Mouse (Mus musculus) spleen, adult 2 months (tissue): Measurements from ENCODE around the gene Vps37b. TPM values are rescaled to one million over a fixed set of nuclear protein-coding genes. Genes with fewer than 3 reads are reported as not detected.

Experiments
- DNase-seq, 2 experiments: peaks; one replicate each; pipeline versions ENCODE4 v3.0.0 to v3.0.0-alpha.2; 2012 to 2021; ENCODE audit warnings: low spot score in 2 of 2, low read depth in 1 of 2
- H3K27ac ChIP-seq: fragments of 200-500 bp; 2 replicates; pipeline ENCODE4 v1.5.1; 2012; ENCODE audit warnings: low read length, inconsistent platforms; ENCODE audit not compliant: insufficient read depth
- H3K27me3 ChIP-seq: fragments of 200-500 bp; 2 replicates; pipeline ENCODE4 v1.6.1; 2012; ENCODE audit warnings: mild to moderate bottlenecking, moderate library complexity, low read length, inconsistent platforms; ENCODE audit not compliant: control insufficient read depth, insufficient read depth
- H3K36me3 ChIP-seq: fragments of 200-500 bp; 2 replicates; pipeline ENCODE4 v1.6.1; 2012; ENCODE audit warnings: mild to moderate bottlenecking, low read length, inconsistent platforms; ENCODE audit not compliant: control insufficient read depth, insufficient read depth
- H3K4me1 ChIP-seq: fragments of 200-500 bp; 2 replicates; pipeline ENCODE4 v1.6.1; 2011; ENCODE audit warnings: inconsistent platforms; ENCODE audit not compliant: control insufficient read depth, insufficient read depth, insufficient read length
- H3K4me3 ChIP-seq: fragments of 200-500 bp; 2 replicates; pipeline ENCODE4 v1.5.1; 2011; ENCODE audit warnings: mild to moderate bottlenecking, inconsistent platforms; ENCODE audit not compliant: insufficient read depth, insufficient read length; ENCODE audit errors: extremely low read depth
- CTCF ChIP-seq: fragments of 200-500 bp; IDR thresholded peaks from 2 replicates; pipeline ENCODE4 v1.5.1; 2011; ENCODE audit warnings: mild to moderate bottlenecking, inconsistent platforms; ENCODE audit not compliant: insufficient read depth, insufficient read length, insufficient replicate concordance; ENCODE audit errors: extremely low read depth
- POLR2A ChIP-seq: fragments of 200-500 bp; IDR thresholded peaks from 2 replicates; pipeline ENCODE4 v1.6.1; 2011; ENCODE audit warnings: low read depth, low read length, inconsistent platforms
- WGBS: fragments of 180-500 bp; shearing (Covaris S2); methylation state at CpG from one replicate; pipeline ENCODE4 v1.1.7; 2018; 5-methylcytosine and 5-hydroxymethylcytosine counted together
- polyA plus RNA-seq: library from polyadenylated mRNA; depleted of rRNA; stranded (reverse); fragments of >200 nt; gene quantifications from 2 replicates; pipeline ENCODE4 v1.2.3, GENCODE M21; 2012

Gene Vps37b
- polyA plus RNA-seq, 1 experiment, result 58.1 TPM

- Histone ChIP-seq H3K4me3 (no peak overlapping the region), H3K36me3 (no peaks in the 10 kb centered on the region), H3K27ac (no peak overlapping the region), H3K4me1 (peaks cover 15% of the 10 kb centered on the region; the same call in 1 of the 2 replicates), H3K27me3 (no peaks in the 10 kb centered on the region)
- no peak for DNase-seq
- TF ChIP-seq CTCF, result no peak
- no peak for TF ChIP-seq POLR2A
- 61% methylated on average over 7 of the region's 7 CpGs for WGBS
Observed at GRCm38 (mm10) chr5:124046741-124047401, 14.8 kb upstream of the Vps37b start.

GRCm38 (mm10) chr5:124045453-124046010, 13.5 kb upstream of the Vps37b start:
- no peak for DNase-seq
- peaks cover 10% of the 10 kb centered on the region; the same call in 1 of the 2 replicates for H3K4me1 ChIP-seq
- no peaks in the 10 kb centered on the region for H3K27me3 ChIP-seq
- TF ChIP-seq POLR2A (no peak), CTCF (no peak)
- no peak overlapping the region for H3K4me3 ChIP-seq
- H3K27ac ChIP-seq, result no peak overlapping the region
- H3K36me3 ChIP-seq, result no peaks in the 10 kb centered on the region
- WGBS, result 85% methylated on average over 11 of the region's 11 CpGs

GRCm38 (mm10) chr5:124043999-124044398, 11.9 kb upstream of the Vps37b start:
- H3K36me3 ChIP-seq, result no peaks in the 10 kb centered on the region
- no peak for DNase-seq
- no peak overlapping the region for H3K4me3 ChIP-seq
- H3K27me3 ChIP-seq, result no peaks in the 10 kb centered on the region
- WGBS, result 91% methylated on average over 5 of the region's 5 CpGs
- no peak overlapping the region for H3K27ac ChIP-seq
- TF ChIP-seq CTCF (no peak), POLR2A (no peak)
- H3K4me1 ChIP-seq, result no peaks in the 10 kb centered on the region; the same call in 1 of the 2 replicates

- H3K4me1 ChIP-seq, result no peaks in the 10 kb centered on the region; the same call in 1 of the 2 replicates
- TF ChIP-seq POLR2A (no peak), CTCF (no peak)
- no peak overlapping the region for H3K4me3 ChIP-seq
- H3K27ac ChIP-seq, result no peak overlapping the region
- WGBS, result 92% methylated on average over 10 of the region's 10 CpGs
- H3K27me3 ChIP-seq, result no peaks in the 10 kb centered on the region
- H3K36me3 ChIP-seq, result no peaks in the 10 kb centered on the region
- DNase-seq, result no peak
Observed at GRCm38 (mm10) chr5:124043212-124043978, 11.3 kb upstream of the Vps37b start.

- no peaks in the 10 kb centered on the region for H3K27me3 ChIP-seq
- H3K36me3 ChIP-seq, result no peaks in the 10 kb centered on the region
- peaks cover 11% of the 10 kb centered on the region; the same call in 1 of the 2 replicates for H3K4me1 ChIP-seq
- H3K27ac ChIP-seq, result no peak overlapping the region
- TF ChIP-seq CTCF (no peak), POLR2A (no peak)
- H3K4me3 ChIP-seq, result no peak overlapping the region
- DNase-seq, result no peak
- 81% methylated on average over 9 of the region's 9 CpGs for WGBS
Observed at GRCm38 (mm10) chr5:124041097-124041496, 9.0 kb upstream of the Vps37b start.

- DNase-seq, result no peak
- H3K27me3 ChIP-seq, result no peaks in the 10 kb centered on the region
- no peak for TF ChIP-seq POLR2A
- no peak for TF ChIP-seq CTCF
- no peak overlapping the region for H3K4me3 ChIP-seq
- no peaks in the 10 kb centered on the region for H3K36me3 ChIP-seq
- H3K4me1 ChIP-seq, result peaks cover 16% of the 10 kb centered on the region; the same call in 1 of the 2 replicates
- WGBS, result 78% methylated on average over 6 of the region's 6 CpGs
- no peak overlapping the region for H3K27ac ChIP-seq
Observed at GRCm38 (mm10) chr5:124039602-124040001, 7.5 kb upstream of the Vps37b start.
